In genomic region chr16:84775356-84775755, GRCm38 (mm10) we compare ENCODE assay signal across 8 mouse cellular contexts. TPM values are rescaled to one million over a fixed set of nuclear protein-coding genes. Genes with fewer than 3 reads are reported as not detected.
DNase-seq lines count a peak whose midpoint lies in the region; ATAC-seq lines count a peak whose summit lies in the region.

No protein-coding gene starts in this region.

- no peak overlapping the region for H3K27ac ChIP-seq in limb, embryonic 11.5 days (replicated peaks; ENCODE audit: low read depth, low read length)
- H3K27ac ChIP-seq in stomach, embryonic 16.5 days (ENCODE audit: low read length), result no peak overlapping the region

- 39% methylated on average over 11 of the region's 11 CpGs for WGBS in limb, embryonic 11.5 days
- 35% methylated on average over 11 of the region's 11 CpGs for WGBS in stomach, embryonic 16.5 days

- peaks cover 49% of the 10 kb centered on the region for H3K4me1 ChIP-seq in megakaryocyte, embryonic 14.5 days
- H3K4me1 ChIP-seq in limb, embryonic 11.5 days (ENCODE audit: control insufficient read depth, insufficient read depth, low read length), result no peaks in the 10 kb centered on the region
- no peaks in the 10 kb centered on the region for H3K4me1 ChIP-seq in stomach, embryonic 16.5 days (ENCODE audit: control insufficient read depth, insufficient read depth, low read length)

- peaks cover 4% of the 10 kb centered on the region for H3K36me3 ChIP-seq in megakaryocyte, embryonic 14.5 days (replicated peaks; ENCODE audit: low read length)
- no peaks in the 10 kb centered on the region for H3K36me3 ChIP-seq in limb, embryonic 11.5 days (ENCODE audit: control insufficient read depth, insufficient read depth, low read length)
- H3K36me3 ChIP-seq in stomach, embryonic 16.5 days (ENCODE audit: control insufficient read depth, insufficient read depth, low read length), result no peaks in the 10 kb centered on the region

- H3K9me3 ChIP-seq in megakaryocyte, embryonic 14.5 days, result peaks cover 8% of the 10 kb centered on the region
- H3K9me3 ChIP-seq in limb, embryonic 11.5 days (ENCODE audit: control insufficient read depth, low read length), result no peaks in the 10 kb centered on the region
- no peaks in the 10 kb centered on the region for H3K9me3 ChIP-seq in stomach, embryonic 16.5 days (replicated peaks; ENCODE audit: control insufficient read depth, low read length)

- peak overlapping the region; percentile 98; the same call in 1 of the 2 replicates for H3K4me2 ChIP-seq in limb, embryonic 11.5 days (ENCODE audit: low read depth, severe bottlenecking)
- H3K4me2 ChIP-seq in stomach, embryonic 16.5 days (ENCODE audit: low read depth, low read length), result peak overlapping the region; percentile 86

- no peak for ATAC-seq in megakaryocyte, adult 5-6 weeks (ENCODE audit: poor library complexity, severe bottlenecking)
- ATAC-seq in limb, embryonic 11.5 days (ENCODE audit: insufficient number of reproducible peaks, low FRiP score, low TSS enrichment, low read depth), result no peak
- ATAC-seq in stomach, embryonic 16.5 days (ENCODE audit: insufficient read depth, low FRiP score), result no peak

- peak overlapping the region; percentile 95 for H3K4me3 ChIP-seq in megakaryocyte, embryonic 14.5 days (replicated peaks)
- no peak overlapping the region for H3K4me3 ChIP-seq in limb, embryonic 11.5 days (ENCODE audit: low read depth, low read length)
- H3K4me3 ChIP-seq in stomach, embryonic 16.5 days (replicated peaks; ENCODE audit: low read length), result peak overlapping the region; percentile 57

- peaks cover 25% of the 10 kb centered on the region for H3K27me3 ChIP-seq in megakaryocyte, embryonic 14.5 days (replicated peaks)
- H3K27me3 ChIP-seq in limb, embryonic 11.5 days (ENCODE audit: control insufficient read depth, insufficient read depth, low read length), result peaks cover 11% of the 10 kb centered on the region; the same call in 1 of the 2 replicates
- H3K27me3 ChIP-seq in stomach, embryonic 16.5 days (ENCODE audit: control insufficient read depth, insufficient read depth, low read length), result no peaks in the 10 kb centered on the region; the same call in 1 of the 2 replicates

- no peak overlapping the region for H3K9ac ChIP-seq in limb, embryonic 11.5 days (ENCODE audit: low read length)
- H3K9ac ChIP-seq in stomach, embryonic 16.5 days (ENCODE audit: low read length), result no peak overlapping the region

- peak; percentile 83 for DNase-seq in heart, adult 11 months
- DNase-seq in heart, adult 18-20 months, result no peak
- DNase-seq in limb, embryonic 11.5 days (ENCODE audit: low spot score), result no peak
- no peak for DNase-seq in gastrocnemius, postnatal 10 days
- no peak for DNase-seq in urinary bladder, postnatal 4 days (ENCODE audit: low spot score in 2 of 2)

RNA-seq across cellular contexts. Expression of gene Jam2, which starts 1.4 kb away (rescaled TPM):
- total RNA-seq in heart, adult 18-20 months (2021), result 10 to 100 TPM; 85.1 to 92.0 TPM
- 0.81 TPM in 1 of 2 replicates, not detected in the other for polyA plus RNA-seq in megakaryocyte, embryonic 14.5 days (2012; ENCODE audit: insufficient read depth, low replicate concordance)
- total RNA-seq in megakaryocyte, adult 5-6 weeks (2015), result 0.04 TPM in 1 of 2 replicates, not detected in the other
- not detected in 2 replicates for total RNA-seq in megakaryocyte, adult 5-6 weeks (2017)
- 2.5 and 2.8 TPM in 2 replicates for polyA plus RNA-seq in limb, embryonic 11.5 days (2014; fragmentation: Nextera tagmentation; extraction: Ambion mirVana)
- 6.2 and 6.7 TPM in 2 replicates for polyA plus RNA-seq in stomach, embryonic 16.5 days (2015; fragmentation: Nextera tagmentation; extraction: Ambion mirVana)
- 10 to 100 TPM; 24.3 to 25.4 TPM for total RNA-seq in gastrocnemius, postnatal 10 days (2021)

RNA-seq across cellular contexts. Expression of gene Mrpl39, which starts 39.8 kb away (rescaled TPM):
- total RNA-seq in heart, adult 18-20 months (2021), result 10 to 100 TPM; 40.3 to 42.9 TPM
- 12.7 and 117 TPM in 2 replicates for polyA plus RNA-seq in megakaryocyte, embryonic 14.5 days (2012; ENCODE audit: insufficient read depth, low replicate concordance)
- 26.1 and 29.2 TPM in 2 replicates for total RNA-seq in megakaryocyte, adult 5-6 weeks (2015)
- total RNA-seq in megakaryocyte, adult 5-6 weeks (2017), result 37.8 and 41.1 TPM in 2 replicates
- 52.6 and 53.0 TPM in 2 replicates for polyA plus RNA-seq in limb, embryonic 11.5 days (2014; fragmentation: Nextera tagmentation; extraction: Ambion mirVana)
- polyA plus RNA-seq in stomach, embryonic 16.5 days (2015; fragmentation: Nextera tagmentation; extraction: Ambion mirVana), result 38.3 and 46.9 TPM in 2 replicates
- total RNA-seq in gastrocnemius, postnatal 10 days (2021), result 10 to 100 TPM; 22.6 TPM

RNA-seq across cellular contexts. Expression of gene Gabpa, which starts 59.4 kb away (rescaled TPM):
- total RNA-seq in heart, adult 18-20 months (2021), result 10 to 100 TPM; 43.4 to 44.6 TPM
- polyA plus RNA-seq in megakaryocyte, embryonic 14.5 days (2012; ENCODE audit: insufficient read depth, low replicate concordance), result 2.3 TPM in 1 of 2 replicates, not detected in the other
- 65.5 and 73.3 TPM in 2 replicates for total RNA-seq in megakaryocyte, adult 5-6 weeks (2015)
- 75.7 and 80.7 TPM in 2 replicates for total RNA-seq in megakaryocyte, adult 5-6 weeks (2017)
- 41.2 and 41.5 TPM in 2 replicates for polyA plus RNA-seq in limb, embryonic 11.5 days (2014; fragmentation: Nextera tagmentation; extraction: Ambion mirVana)
- polyA plus RNA-seq in stomach, embryonic 16.5 days (2015; fragmentation: Nextera tagmentation; extraction: Ambion mirVana), result 31.3 and 32.0 TPM in 2 replicates
- 10 to 100 TPM; 29.3 to 35.7 TPM for total RNA-seq in gastrocnemius, postnatal 10 days (2021)

Comparison
In these comparisons a context has a peak if more than half of its experiments do, and no peak if none do; other contexts are left out.
1. RNA of gene Jam2, which starts 1.4 kb away (total RNA-seq): 85.1 to 92.0 TPM in heart, adult 18-20 months and 24.3 to 25.4 TPM in gastrocnemius, postnatal 10 days; 0.04 TPM in megakaryocyte, adult 5-6 weeks; every median in the first group is over 10 times any median in the second.